Mouse (Mus musculus) embryonic facial prominence, embryonic 14.5 days (tissue): ENCODE data around the gene Dbi. TPM values are rescaled to one million over a fixed set of nuclear protein-coding genes. Genes with fewer than 3 reads are reported as not detected.

Experiments used
- ATAC-seq: fragments of 200-750 bp; cut with Nextera tagmentation; 2 replicates; pipeline ENCODE4 v1.8.0; 2017; ENCODE audit warnings: low read depth, moderate number of reproducible peaks, moderate TSS enrichment
- DNase-seq: peaks from one replicate; pipeline ENCODE4 v3.0.0-alpha.2; 2015; ENCODE audit warnings: low spot score
- H3K27ac ChIP-seq: fragments of 300-500 bp; sonication (generic); replicated peaks from 2 replicates; pipeline ENCODE4 v1.5.1; 2014; ENCODE audit warnings: low read depth, mild to moderate bottlenecking, low read length, moderate library complexity
- H3K27me3 ChIP-seq: fragments of 300-500 bp; sonication (generic); replicated peaks from 2 replicates; pipeline ENCODE4 v1.6.1; 2014; ENCODE audit warnings: low read length; ENCODE audit not compliant: control insufficient read depth, insufficient read depth
- H3K36me3 ChIP-seq: fragments of 300-500 bp; sonication (generic); 2 replicates; pipeline ENCODE4 v1.6.1; 2014; ENCODE audit warnings: low read length, mixed read lengths; ENCODE audit not compliant: control insufficient read depth, insufficient read depth
- H3K4me1 ChIP-seq: fragments of 300-500 bp; sonication (generic); 2 replicates; pipeline ENCODE4 v1.6.1; 2014; ENCODE audit warnings: antibody characterized with exemption, low read length; ENCODE audit not compliant: control insufficient read depth, insufficient read depth
- H3K4me2 ChIP-seq: fragments of 300-500 bp; sonication (generic); 2 replicates; pipeline ENCODE4 v1.6.1; 2014; ENCODE audit warnings: low read depth, mild to moderate bottlenecking, low read length, moderate library complexity, mixed read lengths
- H3K4me3 ChIP-seq: fragments of 300-500 bp; sonication (generic); 2 replicates; pipeline ENCODE4 v1.5.1; 2014; ENCODE audit warnings: low read depth, mild to moderate bottlenecking, low read length
- H3K9ac ChIP-seq: fragments of 300-500 bp; sonication (generic); 2 replicates; pipeline ENCODE4 v1.6.1; 2014; ENCODE audit warnings: low read depth, mild to moderate bottlenecking, low read length, moderate library complexity, mixed read lengths
- H3K9me3 ChIP-seq: fragments of 300-500 bp; sonication (generic); 2 replicates; pipeline ENCODE4 v1.6.1; 2016; ENCODE audit warnings: low read length; ENCODE audit not compliant: control insufficient read depth
- whole genome bisulfite sequencing: fragments of 180-500 bp; shearing (Covaris S2); extraction: QIAGEN DNeasy Blood & Tissue Kit; methylation state at CpG from one replicate; pipeline ENCODE4 v1.1.7; 2014; 5-methylcytosine and 5-hydroxymethylcytosine counted together
- polyA plus RNA-seq: library from polyadenylated mRNA; unstranded; fragments of >200 nt; fragmentation: Nextera tagmentation; extraction: Ambion mirVana; gene quantifications from 2 replicates; pipeline ENCODE4 v1.2.1, GENCODE M21; 2014

The Dbi gene
- polyA plus RNA-seq, 1 experiment from 2014 or later = 705 TPM

DNA sequence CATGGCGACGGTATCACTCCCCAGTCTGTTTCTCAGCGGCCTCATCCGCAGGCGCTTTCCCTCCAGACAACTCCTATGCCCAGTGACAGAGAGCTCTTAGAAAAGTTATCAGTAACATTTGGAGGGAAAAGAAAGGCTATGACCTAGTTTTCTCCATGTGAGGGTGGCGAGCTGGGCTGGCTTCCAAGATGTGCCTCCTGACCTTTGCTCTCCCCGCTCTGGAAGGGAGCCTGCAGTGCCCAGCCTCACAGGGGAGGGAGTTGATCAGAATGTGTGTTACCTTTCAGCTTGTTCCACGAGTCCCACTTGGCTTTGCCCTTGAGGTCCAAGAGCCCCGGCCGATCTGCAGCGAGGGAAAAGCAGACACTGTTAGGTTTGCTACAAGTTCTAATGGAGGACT, 4.8 kb downstream of the Dbi start:
- H3K27ac ChIP-seq = peak overlapping the region; percentile 7; the same call in 1 of the 2 replicates
- peaks cover 8% of the 10 kb centered on the region for H3K4me1 ChIP-seq
- no peaks in the 10 kb centered on the region; the same call in 1 of the 2 replicates for H3K9me3 ChIP-seq
- ATAC-seq (no peak), DNase-seq (peak; percentile 7)
- H3K4me2 ChIP-seq = no peak overlapping the region
- H3K36me3 ChIP-seq = peaks cover 53% of the 10 kb centered on the region
- no peaks in the 10 kb centered on the region for H3K27me3 ChIP-seq
- no peak overlapping the region for H3K9ac ChIP-seq
- H3K4me3 ChIP-seq = no peak overlapping the region
- WGBS = 82% methylated on average over 11 of the region's 11 CpGs

GRCm38 (mm10) chr1:120115671-120116081, 5.2 kb downstream of the Dbi start:
- Histone ChIP-seq H3K4me1 (peaks cover 8% of the 10 kb centered on the region), H3K27me3 (no peaks in the 10 kb centered on the region), H3K36me3 (peaks cover 53% of the 10 kb centered on the region), H3K4me3 (no peak overlapping the region), H3K4me2 (no peak overlapping the region), H3K9ac (no peak overlapping the region), H3K9me3 (no peaks in the 10 kb centered on the region; the same call in 1 of the 2 replicates), H3K27ac (peak overlapping the region; percentile 50)
- DNase-seq = peak; percentile 61
- WGBS = 62% methylated on average over 9 of the region's 9 CpGs
- peak; percentile 53; the same call in 1 of the 2 replicates for ATAC-seq

DNA sequence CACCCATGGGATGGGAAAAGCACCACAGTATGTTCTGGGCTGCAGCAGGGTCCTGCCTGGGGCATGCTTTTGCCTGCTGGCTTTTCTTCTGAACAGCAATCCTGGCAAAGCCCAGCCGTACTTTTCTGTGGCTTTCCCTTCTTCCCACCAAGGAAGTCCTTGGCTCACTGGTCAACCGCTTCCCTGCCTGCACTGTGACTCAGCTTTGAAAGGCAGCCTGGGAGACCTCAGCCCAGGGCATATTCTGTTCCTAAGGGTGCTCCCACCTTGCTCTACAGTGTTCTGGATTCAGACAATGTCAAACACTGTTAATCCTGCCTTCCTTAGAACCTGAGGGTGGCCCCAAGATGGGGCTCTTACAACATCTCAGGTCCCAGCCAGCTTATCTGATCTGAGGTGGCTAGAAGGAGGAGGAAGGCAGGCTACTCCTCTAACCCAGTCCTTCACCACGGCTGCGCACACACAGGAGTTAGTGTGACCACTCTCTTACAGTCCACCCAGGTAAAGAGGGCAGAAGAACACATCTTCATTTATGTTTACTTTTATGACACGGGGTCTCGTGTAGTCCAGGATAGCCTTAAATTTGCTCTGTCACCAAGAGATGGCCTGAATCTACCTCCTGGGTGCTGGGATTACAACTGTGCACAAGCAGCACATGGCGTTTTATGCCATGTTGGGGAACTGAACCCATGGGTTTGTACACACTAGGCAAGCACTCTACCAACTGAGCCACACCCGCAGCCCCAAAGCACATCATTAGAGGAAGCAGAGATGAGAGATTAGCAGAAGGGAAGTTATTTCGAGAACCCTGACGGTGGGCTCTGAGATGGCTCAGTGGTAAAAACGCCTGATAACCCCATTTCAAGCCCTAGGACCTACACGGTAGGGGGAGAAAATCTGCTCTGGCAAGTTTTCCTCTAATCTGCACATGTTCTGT, 8.4 kb downstream of the Dbi start:
- Histone ChIP-seq H3K36me3 (peaks cover 46% of the 10 kb centered on the region), H3K4me2 (no peak overlapping the region), H3K4me1 (no peaks in the 10 kb centered on the region), H3K4me3 (no peak overlapping the region), H3K9me3 (no peaks in the 10 kb centered on the region; the same call in 1 of the 2 replicates), H3K27me3 (no peaks in the 10 kb centered on the region), H3K9ac (no peak overlapping the region), H3K27ac (no peak overlapping the region)
- ATAC-seq = no peak
- no peak for DNase-seq
- WGBS = 85% methylated on average over 12 of the region's 12 CpGs

GRCm38 (mm10) chr1:120111766-120112165, 9.1 kb downstream of the Dbi start:
- Histone ChIP-seq H3K36me3 (peaks cover 46% of the 10 kb centered on the region), H3K4me2 (no peak overlapping the region), H3K4me1 (no peaks in the 10 kb centered on the region), H3K9ac (no peak overlapping the region), H3K27me3 (no peaks in the 10 kb centered on the region), H3K27ac (no peak overlapping the region), H3K4me3 (no peak overlapping the region), H3K9me3 (no peaks in the 10 kb centered on the region; the same call in 1 of the 2 replicates)
- DNase-seq (no peak), ATAC-seq (no peak)
- WGBS = 86% methylated on average over 8 of the region's 8 CpGs

DNA sequence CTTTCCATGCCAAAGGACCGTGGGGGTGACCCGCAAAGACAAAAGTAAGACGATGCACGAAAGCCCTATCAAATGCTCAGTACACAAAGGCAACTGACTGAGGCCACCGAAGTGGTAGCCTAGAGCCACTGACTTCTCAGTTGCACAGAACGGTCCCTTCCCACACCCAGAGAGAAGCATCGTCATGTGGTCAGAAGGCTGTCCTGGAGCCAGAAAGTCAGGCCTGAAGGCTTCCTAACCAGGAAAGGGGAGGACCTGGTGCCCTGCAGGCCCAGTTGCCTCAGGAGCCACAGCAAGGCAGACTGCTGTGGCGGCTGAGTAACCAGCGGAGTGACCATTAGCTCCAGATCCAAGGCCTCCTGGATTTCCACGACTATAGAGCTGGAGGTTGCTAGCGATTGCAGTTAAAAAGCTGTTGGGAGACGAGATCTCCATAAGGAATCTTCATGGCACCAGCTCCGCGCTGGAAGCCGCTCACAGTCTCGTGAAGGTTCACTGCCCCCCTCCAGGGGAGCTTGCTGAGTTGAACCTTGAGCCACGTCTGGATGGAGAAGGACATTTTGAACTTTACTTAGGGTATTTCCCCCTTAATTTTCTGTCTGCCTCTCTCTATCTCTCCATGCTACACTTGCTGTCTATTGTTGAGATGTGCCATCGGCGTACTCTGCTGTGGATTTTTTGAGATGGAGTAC, 11.0 kb downstream of the Dbi start:
- no peak overlapping the region for H3K4me3 ChIP-seq
- no peak overlapping the region for H3K4me2 ChIP-seq
- H3K9ac ChIP-seq = no peak overlapping the region
- no peak overlapping the region for H3K27ac ChIP-seq
- H3K9me3 ChIP-seq = no peaks in the 10 kb centered on the region; the same call in 1 of the 2 replicates
- H3K27me3 ChIP-seq = no peaks in the 10 kb centered on the region
- H3K36me3 ChIP-seq = peaks cover 30% of the 10 kb centered on the region
- no peak for ATAC-seq
- 87% methylated on average over 19 of the region's 19 CpGs for WGBS
- DNase-seq = no peak
- no peaks in the 10 kb centered on the region for H3K4me1 ChIP-seq

DNA sequence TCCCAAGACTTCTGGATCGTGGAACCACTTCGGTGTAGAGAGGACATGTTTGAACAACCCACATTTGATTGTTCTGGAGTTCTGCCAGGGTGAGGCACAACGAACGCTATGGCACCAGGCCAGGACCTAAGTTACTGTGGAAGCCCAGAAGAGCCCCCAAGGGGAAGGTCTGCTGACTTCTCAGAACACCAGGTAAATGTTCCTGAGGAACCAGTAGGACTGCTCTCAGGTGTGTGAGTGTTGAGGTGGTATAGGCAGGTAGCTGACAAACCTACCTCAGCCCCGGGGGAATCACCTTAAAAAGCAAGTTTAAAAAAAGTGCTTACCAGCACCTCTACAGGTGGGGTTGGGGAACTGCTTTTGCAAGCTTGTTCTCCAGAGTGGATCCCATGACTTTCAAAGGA, 15.3 kb downstream of the Dbi start:
- Histone ChIP-seq H3K9ac (no peak overlapping the region), H3K4me1 (no peaks in the 10 kb centered on the region), H3K36me3 (no peaks in the 10 kb centered on the region), H3K27me3 (no peaks in the 10 kb centered on the region), H3K4me3 (no peak overlapping the region), H3K4me2 (no peak overlapping the region), H3K9me3 (no peaks in the 10 kb centered on the region), H3K27ac (no peak overlapping the region)
- 51% methylated on average over 5 of the region's 5 CpGs for WGBS
- DNase-seq (peak; percentile 91), ATAC-seq (peak; percentile 93)

GRCm38 (mm10) chr1:120101227-120101609, 19.7 kb downstream of the Dbi start:
- no peaks in the 10 kb centered on the region for H3K36me3 ChIP-seq
- DNase-seq (no peak), ATAC-seq (no peak)
- H3K4me1 ChIP-seq = no peaks in the 10 kb centered on the region
- H3K9me3 ChIP-seq = no peaks in the 10 kb centered on the region
- WGBS = 83% methylated on average over 3 of the region's 3 CpGs
- H3K27ac ChIP-seq = no peak overlapping the region
- H3K9ac ChIP-seq = no peak overlapping the region
- no peak overlapping the region for H3K4me3 ChIP-seq
- H3K27me3 ChIP-seq = no peaks in the 10 kb centered on the region
- H3K4me2 ChIP-seq = no peak overlapping the region

DNA sequence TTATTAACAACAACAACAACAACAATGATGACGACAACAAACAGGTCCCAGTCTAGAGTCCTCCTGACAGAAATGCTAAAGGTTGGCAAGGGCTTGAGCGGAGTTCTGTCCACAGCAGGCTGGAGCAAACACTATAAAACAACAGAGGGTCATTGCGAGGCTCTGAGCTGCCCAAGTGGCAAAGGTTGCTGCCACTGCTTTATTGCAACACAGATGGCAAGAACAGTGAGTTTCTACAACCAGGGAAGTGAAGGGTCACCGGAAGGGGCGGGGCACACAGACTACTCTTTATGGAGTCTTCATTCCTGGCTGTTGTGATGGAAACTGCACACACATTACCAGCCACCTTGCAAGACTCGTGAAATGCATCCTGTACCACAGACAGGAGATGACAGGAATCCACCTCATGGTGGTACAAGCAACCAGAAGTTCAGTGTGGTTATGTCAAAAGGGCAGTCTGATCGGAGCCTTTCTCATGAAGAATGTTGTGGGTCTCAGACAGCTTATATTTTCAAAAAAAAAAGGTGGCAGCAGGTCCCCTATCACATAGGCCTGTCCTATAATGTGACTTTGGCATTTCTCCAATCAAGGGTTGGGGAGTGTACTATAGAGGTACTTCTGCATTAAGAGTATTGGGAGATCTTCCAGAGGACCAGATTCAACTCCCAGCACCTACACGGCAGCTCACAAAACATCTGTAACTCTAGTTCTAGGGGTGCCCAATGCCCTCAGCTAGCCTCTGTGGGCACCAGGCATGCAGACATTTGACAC, 20.2 kb downstream of the Dbi start:
- no peaks in the 10 kb centered on the region for H3K4me1 ChIP-seq
- H3K36me3 ChIP-seq = no peaks in the 10 kb centered on the region
- no peak overlapping the region for H3K9ac ChIP-seq
- ATAC-seq = no peak
- H3K9me3 ChIP-seq = no peaks in the 10 kb centered on the region
- H3K27ac ChIP-seq = no peak overlapping the region
- no peak overlapping the region for H3K4me2 ChIP-seq
- no peak for DNase-seq
- WGBS = 83% methylated on average over 8 of the region's 8 CpGs
- no peaks in the 10 kb centered on the region for H3K27me3 ChIP-seq
- H3K4me3 ChIP-seq = no peak overlapping the region
